Mouse (Mus musculus) ZHBTc4 (cell line): Measurements from ENCODE around the gene Usp15.
"Not testable (repeated sequence)": the region's sequence is repeated elsewhere in the genome, so short reads cannot be mapped to it uniquely, and the experiment has no call there.

ENCODE experiments used
- DNase-seq: peaks from one replicate; pipeline ENCODE4 v3.0.0-alpha.2; 2011; ENCODE audit warnings: low read depth, low spot score

Usp15 gene

DNA sequence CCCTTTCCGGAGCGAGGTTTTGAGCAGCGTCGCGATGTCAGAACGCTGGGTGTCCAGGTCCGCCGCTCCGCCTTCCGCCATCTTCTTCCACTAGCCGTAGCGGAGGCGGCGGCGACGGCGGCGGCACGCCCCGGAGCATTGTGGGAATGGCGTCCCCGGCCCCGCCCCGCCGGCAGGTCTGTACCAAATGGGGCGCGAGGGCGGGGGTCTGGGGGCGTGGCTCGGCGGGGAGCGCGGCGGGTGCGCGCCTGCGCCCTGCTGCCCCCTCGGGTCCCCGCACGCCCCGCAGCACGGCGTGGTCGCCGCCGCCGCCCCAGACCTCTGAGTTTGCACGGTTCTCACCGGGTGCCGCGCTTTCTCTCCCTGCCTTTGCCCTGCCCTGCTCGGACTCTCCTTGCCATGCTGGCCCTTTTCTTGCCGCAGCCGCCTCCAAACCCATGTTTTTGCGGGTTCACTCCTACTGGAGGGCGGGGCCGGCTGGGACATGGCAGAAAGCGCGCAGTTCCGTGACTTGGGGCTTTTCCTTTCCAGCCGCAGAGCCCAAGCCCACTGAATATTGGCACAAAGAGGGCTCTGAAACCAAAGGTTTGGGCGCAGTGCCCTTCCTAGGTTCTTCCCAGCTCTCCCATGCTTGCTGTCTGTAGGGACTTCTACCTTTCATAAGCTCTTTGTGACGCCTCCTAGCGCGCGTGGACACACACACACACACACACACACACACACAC lies at the start of gene Usp15:
Gene Usp15 (minus strand): TSS at position 161 of the 725 bp plus-strand sequence.
- peak; percentile 95 for DNase-seq

DNA sequence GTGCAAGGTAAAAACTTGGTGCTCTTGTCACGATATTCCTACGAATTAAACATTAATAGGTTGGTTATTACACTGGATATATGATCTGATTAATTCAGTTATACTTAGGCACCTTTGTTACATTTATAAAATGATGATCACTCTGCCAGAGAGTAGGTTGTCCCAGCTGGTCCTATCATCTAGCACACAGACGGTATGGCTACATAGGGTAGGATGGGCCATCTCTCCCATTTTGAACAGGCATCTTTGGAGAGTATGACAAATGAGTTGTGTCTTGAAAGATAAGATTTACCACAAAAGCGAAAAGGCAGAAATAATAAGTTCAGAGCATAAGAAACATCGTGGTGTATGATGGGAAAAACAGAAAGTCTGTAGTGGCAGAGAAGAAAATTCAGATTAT lies 32.6 kb upstream of the Usp15 start:
- DNase-seq = no peak

DNA sequence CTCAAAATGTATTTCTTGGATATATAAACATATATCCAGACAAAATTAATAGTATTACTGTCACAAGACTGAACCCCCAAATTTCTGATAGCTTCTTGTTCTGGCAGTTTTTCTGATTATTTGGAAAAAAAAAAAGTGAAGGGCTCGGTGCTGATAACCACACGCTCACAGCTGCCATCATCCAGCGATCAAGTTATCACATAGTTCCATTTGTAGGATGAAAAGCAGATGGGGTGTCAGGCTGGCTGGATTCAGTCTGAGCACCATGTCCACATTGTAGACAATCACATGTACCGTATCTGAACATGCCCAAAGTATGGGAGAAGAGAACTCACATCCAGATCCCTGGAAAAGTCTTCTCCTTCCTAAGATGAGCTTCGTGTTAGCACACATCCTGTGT lies 26.0 kb upstream of the Usp15 start:
- DNase-seq = no peak

DNA sequence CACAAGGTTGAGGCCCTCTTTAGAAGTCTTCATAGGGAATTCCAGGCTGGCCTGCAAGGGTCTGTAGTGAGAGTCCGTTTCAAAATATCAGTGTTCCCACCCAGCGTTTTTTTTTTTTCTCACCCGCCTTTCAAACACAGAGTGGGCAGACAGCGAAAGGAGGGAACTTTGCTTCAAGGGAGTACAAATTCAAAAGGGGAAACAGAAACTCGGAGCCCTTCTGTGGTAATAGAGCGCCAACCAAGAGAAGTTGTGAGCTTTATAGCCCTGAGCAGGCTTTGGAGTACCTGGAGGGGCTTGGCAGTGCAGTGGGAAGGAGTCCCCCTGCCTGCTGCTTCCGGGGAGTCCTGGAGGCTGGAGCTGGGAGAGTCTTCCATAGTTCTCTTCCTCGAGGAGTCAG lies 12.7 kb upstream of the Usp15 start:
- no peak for DNase-seq

GRCm38 (mm10) chr10:123208336-123208735 lies 11.5 kb upstream of the Usp15 start:
- peak; percentile 16 for DNase-seq

DNA sequence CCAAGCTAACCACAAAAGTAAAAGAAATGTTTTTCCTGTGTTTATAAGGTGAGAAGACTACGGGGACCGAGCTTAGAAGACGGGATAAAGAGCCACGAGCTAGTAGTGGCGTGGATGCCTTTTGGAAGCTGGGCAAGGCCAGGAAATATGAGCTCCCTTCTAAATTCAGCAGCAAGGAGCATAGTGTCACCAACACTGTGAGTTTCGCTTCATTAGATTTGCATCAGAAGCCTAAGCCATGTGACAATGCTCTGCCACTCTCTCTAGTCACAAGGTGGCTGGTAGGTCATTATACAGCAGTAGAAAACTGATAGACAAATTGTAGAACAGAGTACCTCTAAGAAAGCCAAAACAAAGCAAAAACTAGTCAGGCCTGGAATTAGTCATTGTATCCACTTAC lies 9.3 kb upstream of the Usp15 start:
- no peak for DNase-seq

- not testable (repeated sequence) for DNase-seq
Observed at GRCm38 (mm10) chr10:123205364-123205763, 8.6 kb upstream of the Usp15 start.

DNA sequence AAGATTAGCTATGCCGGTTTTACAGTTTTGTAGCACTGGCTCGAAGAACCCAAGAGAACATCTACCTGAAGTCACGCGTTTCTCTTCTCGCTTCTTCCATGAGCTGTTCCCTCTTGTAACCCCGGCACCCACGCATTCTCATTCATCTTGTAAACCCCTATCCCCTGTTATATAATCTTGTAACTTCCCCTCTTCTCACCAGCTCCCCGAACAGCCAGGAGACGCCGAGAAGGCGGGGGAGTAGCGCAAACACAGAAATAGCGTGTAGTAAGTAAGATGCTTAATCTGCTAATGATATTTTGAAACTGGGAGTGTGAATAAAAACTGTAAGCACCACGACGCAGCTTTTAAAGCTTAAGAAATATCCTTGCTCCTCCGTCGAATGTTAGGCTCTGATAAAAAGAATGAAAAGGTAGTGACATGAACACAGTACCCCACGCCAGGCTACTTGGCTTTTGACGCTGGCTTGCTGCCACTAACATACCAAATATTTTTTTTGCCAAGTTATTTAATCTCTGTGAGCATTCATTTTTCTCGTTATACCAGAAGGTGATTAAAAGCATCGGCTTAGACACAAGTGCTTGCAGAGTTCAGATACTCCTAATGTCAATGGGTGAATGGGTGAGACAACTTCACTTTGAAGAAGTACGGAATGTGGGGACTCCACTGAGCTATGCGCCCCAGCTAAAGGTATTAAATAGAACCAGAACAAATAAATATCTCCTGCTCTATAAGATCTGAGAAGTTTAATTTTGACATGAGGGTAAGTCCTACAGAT lies 5.4 kb upstream of the Usp15 start:
- no peak for DNase-seq

DNA sequence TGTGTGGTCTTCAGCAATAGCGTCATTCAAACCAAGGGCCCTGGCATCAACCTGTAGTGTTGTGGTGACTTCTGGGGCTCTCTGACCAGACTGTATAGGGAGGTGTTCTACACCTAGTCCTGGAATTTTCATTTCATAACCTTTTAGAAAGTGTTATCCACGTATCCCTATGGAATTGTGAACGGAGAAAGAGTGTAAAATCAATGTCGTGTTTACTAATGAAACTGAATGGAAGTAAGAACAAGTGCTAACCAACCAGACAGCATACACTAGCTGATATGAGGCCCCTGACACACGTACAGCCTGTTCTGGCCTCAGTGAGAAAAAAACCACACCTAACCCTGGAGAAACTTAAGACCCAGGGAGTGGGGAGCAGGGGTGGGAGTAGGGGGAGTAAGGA lies 4.6 kb upstream of the Usp15 start:
- DNase-seq = no peak

DNA sequence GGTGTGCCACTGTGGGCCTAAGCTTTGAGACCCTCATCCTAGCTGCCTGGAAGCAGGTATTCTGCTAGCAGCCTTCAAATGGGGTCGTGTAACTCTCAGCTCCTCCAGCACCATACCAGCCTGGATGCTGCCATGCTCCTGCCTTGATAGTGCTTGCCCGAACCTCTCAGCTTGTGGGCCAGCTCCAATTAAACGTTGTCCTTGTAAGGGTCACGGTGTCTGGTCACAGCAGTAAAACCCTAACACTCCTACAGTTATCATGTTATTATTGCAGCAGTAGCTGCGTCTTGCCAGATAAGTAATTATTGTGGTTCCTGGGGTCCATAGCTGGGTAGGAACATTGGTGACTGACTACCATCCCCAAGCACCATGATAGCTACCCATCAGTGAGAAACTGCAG lies 4.2 kb upstream of the Usp15 start:
- DNase-seq = no peak

DNA sequence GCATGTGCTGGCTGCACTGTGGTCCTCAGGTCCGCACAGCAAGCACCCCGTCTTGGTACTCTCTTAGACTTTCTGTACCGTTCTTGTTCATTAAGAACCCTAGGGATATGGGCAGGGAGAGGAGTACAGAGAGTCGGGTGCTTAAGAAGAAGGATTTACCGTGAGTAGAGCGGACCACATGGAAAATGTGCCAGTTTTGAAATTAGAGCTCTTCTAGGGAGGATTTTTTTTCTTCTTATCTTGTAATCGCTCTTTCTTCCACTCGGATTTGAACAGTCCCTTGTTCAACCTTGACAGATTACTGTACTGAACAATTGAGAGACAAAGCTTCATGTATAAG lies 3.5 kb upstream of the Usp15 start:
- no peak for DNase-seq

DNA sequence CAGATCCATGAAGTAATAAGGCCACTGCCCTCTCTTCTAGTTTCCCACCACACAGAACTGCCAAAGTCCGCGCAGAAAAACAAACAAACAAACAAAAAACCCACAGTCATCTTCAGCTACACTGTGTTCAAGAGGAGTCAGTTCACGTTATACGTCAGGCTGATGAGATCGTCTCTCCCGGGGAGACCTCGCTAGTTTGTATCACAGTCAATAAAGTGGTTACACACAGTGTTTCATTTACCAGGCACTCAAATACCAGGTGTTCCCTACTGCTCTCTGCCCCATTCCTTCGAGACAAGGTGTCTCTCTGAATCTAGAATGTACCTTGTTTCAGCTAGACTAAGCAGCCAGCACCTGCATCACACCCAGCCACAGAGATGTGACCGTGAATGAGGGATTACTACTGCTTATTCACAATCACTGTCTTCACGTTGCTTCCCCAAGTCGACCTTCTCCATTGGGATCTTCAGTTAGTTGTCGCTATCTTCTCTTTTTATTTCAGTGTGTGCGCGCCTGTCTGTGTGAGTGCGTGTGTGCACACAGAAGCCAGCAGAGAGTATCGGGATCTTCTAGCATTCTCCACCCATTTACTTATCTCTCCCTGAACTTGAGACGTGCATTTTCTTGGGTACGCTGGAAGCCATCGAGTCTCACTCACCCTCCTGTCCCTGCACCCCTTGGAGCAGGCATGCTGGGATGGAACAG lies 3.0 kb upstream of the Usp15 start:
- no peak for DNase-seq

- no peak for DNase-seq
Observed at GRCm38 (mm10) chr10:123199119-123199518, 2.3 kb upstream of the Usp15 start.

DNA sequence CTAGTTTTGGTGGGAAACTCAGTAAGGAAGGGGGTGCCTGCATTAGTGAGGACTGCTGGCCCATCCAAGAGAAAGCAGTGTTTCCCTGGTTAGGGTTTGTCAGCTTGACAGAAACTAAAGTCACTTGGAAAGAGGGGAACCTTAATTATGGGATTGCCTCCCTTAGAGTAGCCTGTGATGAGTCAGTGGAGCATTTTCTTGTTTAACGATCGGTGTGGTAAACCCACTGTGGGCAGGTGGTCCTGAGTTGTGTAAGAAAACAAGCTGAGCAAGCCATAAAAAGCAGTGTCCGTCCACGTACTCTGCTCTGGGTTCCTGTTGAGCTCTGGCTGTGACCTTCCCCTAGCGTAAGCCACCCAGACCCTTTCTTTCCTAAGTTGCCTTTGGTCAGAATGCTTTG lies 1.4 kb upstream of the Usp15 start:
- no peak for DNase-seq

- peak; percentile 63 for DNase-seq
Observed at GRCm38 (mm10) chr10:123195961-123196834, 597 bp downstream of the Usp15 start.

GRCm38 (mm10) chr10:123195501-123195900 lies 1.3 kb downstream of the Usp15 start:
- no peak for DNase-seq

DNA sequence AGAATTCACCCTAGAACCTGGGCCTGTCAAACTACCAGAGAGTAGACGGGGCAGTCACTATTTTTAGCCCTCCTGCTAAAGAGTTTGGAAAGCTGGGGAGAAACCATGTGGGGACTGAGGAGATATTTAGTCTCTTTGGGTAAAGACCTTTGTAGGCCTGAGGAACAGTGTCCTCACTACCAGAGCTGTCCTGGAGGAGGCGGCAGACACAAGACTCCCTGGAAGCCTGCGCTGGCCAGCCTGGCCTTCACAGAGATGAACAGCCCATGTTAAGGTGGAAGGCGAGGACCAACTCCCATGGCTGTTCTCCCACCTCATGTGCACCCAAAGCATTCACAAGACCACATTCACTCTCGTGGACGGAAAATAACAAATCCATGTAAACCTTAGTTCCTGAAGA lies 5.8 kb downstream of the Usp15 start:
- peak; percentile 32 for DNase-seq

GRCm38 (mm10) chr10:123187337-123187736 lies 9.5 kb downstream of the Usp15 start:
- DNase-seq = no peak

DNA sequence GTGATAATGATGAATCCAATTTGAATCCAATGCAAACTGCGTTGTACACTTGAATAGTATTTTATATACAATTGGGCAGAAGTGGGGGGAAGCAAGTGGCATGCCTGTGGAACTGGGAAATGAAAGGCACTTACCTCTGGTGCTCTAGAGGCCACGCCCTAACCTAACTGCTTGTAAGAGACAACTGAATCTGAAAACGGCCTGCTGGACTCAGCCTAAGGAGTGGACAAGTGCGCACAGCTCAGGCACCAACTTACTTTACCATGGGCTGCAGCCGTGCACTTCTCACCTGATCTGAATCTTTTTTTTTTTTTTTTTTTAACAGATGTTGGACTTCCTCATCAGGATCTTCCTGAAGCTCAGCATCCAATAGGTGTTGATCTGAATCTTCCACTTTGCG lies 10.9 kb downstream of the Usp15 start:
- no peak for DNase-seq

- no peak for DNase-seq
Observed at GRCm38 (mm10) chr10:123183743-123184142, 13.1 kb downstream of the Usp15 start.

DNA sequence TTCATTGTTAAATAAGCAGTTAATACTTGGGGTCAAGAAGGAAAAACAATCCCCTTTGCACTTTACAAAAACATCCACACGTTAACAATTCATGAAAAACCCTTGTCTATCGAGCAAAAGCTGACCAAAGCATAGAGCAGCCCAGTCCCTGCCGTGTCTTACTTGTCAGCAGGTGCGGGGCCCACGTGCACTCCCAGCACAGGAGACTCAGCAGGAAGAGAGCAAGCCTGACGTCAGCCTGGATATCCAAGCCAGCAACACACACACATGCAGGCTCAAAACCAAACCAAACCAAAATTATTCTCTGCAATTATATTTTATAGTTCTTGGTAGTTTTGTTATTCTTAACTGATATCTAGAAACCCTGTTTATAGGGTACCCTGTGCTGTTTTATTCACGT lies 13.6 kb downstream of the Usp15 start:
- DNase-seq = no peak

DNA sequence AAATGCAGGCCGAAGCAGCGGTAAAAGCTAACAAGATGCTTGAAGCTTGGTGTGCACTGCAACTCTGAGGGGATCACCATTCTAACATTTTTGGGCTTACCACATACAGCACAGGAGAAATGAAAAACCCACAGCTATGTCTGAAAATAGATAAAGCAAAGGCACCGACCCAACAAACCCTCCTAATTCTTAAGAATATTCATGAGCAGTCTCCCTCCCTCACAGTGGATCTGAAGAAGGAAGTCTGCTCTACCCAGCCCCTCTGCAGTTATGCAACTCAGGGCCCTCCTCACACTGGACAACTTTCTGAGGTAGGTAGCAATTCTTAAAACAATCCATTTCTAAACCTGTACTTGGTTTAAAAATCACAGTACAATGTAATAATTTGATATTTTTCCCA lies 14.4 kb downstream of the Usp15 start:
- DNase-seq = no peak
